17 mouse cellular contexts compared by ENCODE assay signal in the genomic region with DNA sequence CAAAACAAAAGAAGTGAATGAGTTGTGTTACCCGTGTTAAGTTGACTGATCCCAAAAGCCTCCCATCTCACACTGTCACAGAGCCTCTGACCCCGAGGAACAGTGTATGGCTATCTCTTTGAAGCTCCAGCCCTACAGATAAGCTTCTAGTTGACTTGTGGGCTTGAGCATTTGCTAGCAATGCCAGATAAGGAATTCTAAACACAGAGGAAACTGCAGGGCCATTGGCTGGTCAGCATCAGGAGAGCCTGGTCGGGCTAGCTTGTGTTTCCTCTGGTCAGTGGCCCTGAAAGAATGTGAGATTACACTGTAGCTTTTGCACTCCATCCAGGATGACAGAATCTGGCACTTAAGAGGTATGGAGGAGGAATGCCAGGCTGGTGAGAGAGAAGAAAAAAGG. TPM values are rescaled to one million over a fixed set of nuclear protein-coding genes. Genes with fewer than 3 reads are reported as not detected.
DNase-seq lines count a peak whose midpoint lies in the region; ATAC-seq and TF ChIP-seq lines count a peak whose summit lies in the region.
"Had no signal": no experiment of that assay in that cellular context is flagged by ENCODE, and none has a peak within 500 bp of the region (broad histone marks: within the 10 kb centered on the region; RNA-seq: fewer than 3 reads in every experiment).

No protein-coding gene starts in this region.

- H3K4me1 ChIP-seq in kidney, postnatal 0 days (replicated peaks; ENCODE audit: insufficient read depth, low read length): peaks cover 7% of the 10 kb centered on the region; the same call in 1 of the 2 replicates
- H3K4me1 ChIP-seq in heart, embryonic 14.5 days (ENCODE audit: control insufficient read depth in 2 of 2, insufficient read depth in 2 of 2, low read length in 2 of 2): peaks cover 10 to 25% of the 10 kb centered on the region in 2 experiments
- peaks cover 4% of the 10 kb centered on the region for H3K4me1 ChIP-seq in liver, embryonic 16.5 days (ENCODE audit: control insufficient read depth, low read depth, low read length)
- H3K4me1 ChIP-seq in hindbrain, embryonic 16.5 days (ENCODE audit: control insufficient read depth, insufficient read depth, low read depth, low read length): peaks cover 2% of the 10 kb centered on the region; the same call in 1 of the 2 replicates
- H3K4me1 ChIP-seq: embryonic facial prominence, embryonic 13.5 days; forebrain, embryonic 15.5 days; neural tube, embryonic 12.5 days had no signal

- no peaks in the 10 kb centered on the region for H3K9me3 ChIP-seq in kidney, postnatal 0 days (replicated peaks; ENCODE audit: low read length)
- no peaks in the 10 kb centered on the region for H3K9me3 ChIP-seq in heart, embryonic 14.5 days (ENCODE audit: control insufficient read depth, low read length)
- H3K9me3 ChIP-seq in liver, embryonic 16.5 days (replicated peaks; ENCODE audit: control insufficient read depth, low read length): no peaks in the 10 kb centered on the region
- no peaks in the 10 kb centered on the region for H3K9me3 ChIP-seq in hindbrain, embryonic 16.5 days (ENCODE audit: control insufficient read depth, low read length)
- H3K9me3 ChIP-seq: embryonic facial prominence, embryonic 13.5 days; forebrain, embryonic 15.5 days; midbrain, embryonic 13.5 days; neural tube, embryonic 12.5 days had no signal

- H3K36me3 ChIP-seq in kidney, postnatal 0 days (ENCODE audit: insufficient read depth, low read length): no peaks in the 10 kb centered on the region
- H3K36me3 ChIP-seq in heart, embryonic 14.5 days (ENCODE audit: control insufficient read depth, insufficient read depth, low read length): no peaks in the 10 kb centered on the region
- no peaks in the 10 kb centered on the region for H3K36me3 ChIP-seq in liver, embryonic 16.5 days (ENCODE audit: control insufficient read depth, insufficient read depth)
- no peaks in the 10 kb centered on the region for H3K36me3 ChIP-seq in hindbrain, embryonic 16.5 days (ENCODE audit: control insufficient read depth, insufficient read depth, low read length)
- H3K36me3 ChIP-seq: embryonic facial prominence, embryonic 13.5 days; forebrain, embryonic 15.5 days; midbrain, embryonic 13.5 days; neural tube, embryonic 12.5 days had no signal

- 23% methylated on average over 3 of the region's 3 CpGs for WGBS in kidney, postnatal 0 days
- WGBS in heart, embryonic 14.5 days: 0% methylated on average over 3 of the region's 3 CpGs
- WGBS in liver, embryonic 16.5 days (ENCODE audit: insufficient replicate concordance): 12% methylated on average over 3 of the region's 3 CpGs
- 45% methylated on average over 3 of the region's 3 CpGs for WGBS in hindbrain, embryonic 16.5 days

- no peak for ATAC-seq in kidney, postnatal 0 days (replicated peaks; ENCODE audit: low FRiP score, low read depth)
- 0 out of 2 replicates have a peak, but pooled peaks have one; percentile 43 for ATAC-seq in heart, embryonic 14.5 days (ENCODE audit: insufficient number of reproducible peaks, insufficient read depth, low FRiP score, low read depth)
- ATAC-seq in liver, embryonic 16.5 days (ENCODE audit: low read depth): peak; percentile 82
- ATAC-seq in hindbrain, embryonic 16.5 days: no peak
- ATAC-seq: forebrain, embryonic 15.5 days; hindbrain, postnatal 0 days; midbrain, embryonic 13.5 days had no signal

- H3K4me3 ChIP-seq in kidney, postnatal 0 days (replicated peaks; ENCODE audit: low read depth, low read length): no peak overlapping the region
- no peak overlapping the region for H3K4me3 ChIP-seq in heart, embryonic 14.5 days (ENCODE audit: control insufficient read depth in 1 of 2, insufficient read depth in 1 of 2, low read depth in 1 of 2, low read length in 2 of 2)
- no peak overlapping the region for H3K4me3 ChIP-seq in liver, embryonic 16.5 days (ENCODE audit: low read depth, low read length)
- H3K4me3 ChIP-seq in hindbrain, embryonic 16.5 days (ENCODE audit: low read length): no peak overlapping the region
- H3K4me3 ChIP-seq: embryonic facial prominence, embryonic 13.5 days; forebrain, embryonic 15.5 days; midbrain, embryonic 13.5 days; neural tube, embryonic 12.5 days had no signal

- H3K27me3 ChIP-seq in kidney, postnatal 0 days (ENCODE audit: insufficient read depth, low read length): no peaks in the 10 kb centered on the region
- H3K27me3 ChIP-seq in heart, embryonic 14.5 days (ENCODE audit: control insufficient read depth, insufficient read depth, low read length): no peaks in the 10 kb centered on the region
- H3K27me3 ChIP-seq in liver, embryonic 16.5 days (ENCODE audit: control insufficient read depth, insufficient read depth, low read depth, low read length): no peaks in the 10 kb centered on the region
- no peaks in the 10 kb centered on the region for H3K27me3 ChIP-seq in hindbrain, embryonic 16.5 days (replicated peaks; ENCODE audit: control insufficient read depth, insufficient read depth, low read length)
- H3K27me3 ChIP-seq: embryonic facial prominence, embryonic 13.5 days; forebrain, embryonic 15.5 days; neural tube, embryonic 12.5 days had no signal

- TF ChIP-seq CTCF in kidney, postnatal 0 days (IDR thresholded peaks at IDR 0.05; ENCODE audit: low read depth): no peak

- no peak overlapping the region for H3K27ac ChIP-seq in kidney, postnatal 0 days
- peak overlapping the region; percentile 60 to 63 for H3K27ac ChIP-seq in heart, embryonic 14.5 days (replicated peaks in 1 of 2; ENCODE audit: control insufficient read depth in 1 of 2, insufficient read depth in 1 of 2, low read depth in 2 of 2, low read length in 2 of 2)
- no peak overlapping the region for H3K27ac ChIP-seq in liver, embryonic 16.5 days (ENCODE audit: low read length)
- H3K27ac ChIP-seq in hindbrain, embryonic 16.5 days (ENCODE audit: low read depth, low read length): no peak overlapping the region
- H3K27ac ChIP-seq: embryonic facial prominence, embryonic 13.5 days; forebrain, embryonic 15.5 days; hindbrain, postnatal 0 days; midbrain, embryonic 13.5 days; neural tube, embryonic 12.5 days had no signal

- no peak overlapping the region for H3K4me2 ChIP-seq in kidney, postnatal 0 days (ENCODE audit: low read length)
- peak overlapping the region; percentile 36 for H3K4me2 ChIP-seq in heart, embryonic 14.5 days (ENCODE audit: low read length)
- H3K4me2 ChIP-seq in liver, embryonic 16.5 days (ENCODE audit: low read depth, low read length): no peak overlapping the region
- H3K4me2 ChIP-seq in hindbrain, embryonic 16.5 days (ENCODE audit: low read length): no peak overlapping the region
- H3K4me2 ChIP-seq: embryonic facial prominence, embryonic 13.5 days; forebrain, embryonic 15.5 days; midbrain, embryonic 13.5 days; neural tube, embryonic 12.5 days had no signal

- no peak overlapping the region for H3K9ac ChIP-seq in kidney, postnatal 0 days (ENCODE audit: low read depth, low read length)
- no peak overlapping the region for H3K9ac ChIP-seq in heart, embryonic 14.5 days (ENCODE audit: low read length)
- no peak overlapping the region for H3K9ac ChIP-seq in liver, embryonic 16.5 days (ENCODE audit: low read depth, low read length)
- H3K9ac ChIP-seq in hindbrain, embryonic 16.5 days (ENCODE audit: low read depth, low read length): no peak overlapping the region
- H3K9ac ChIP-seq: embryonic facial prominence, embryonic 13.5 days; forebrain, embryonic 15.5 days; midbrain, embryonic 13.5 days; neural tube, embryonic 12.5 days had no signal

- DNase-seq in kidney, postnatal 0 days (ENCODE audit: low spot score): peak; percentile 44
- no peak for DNase-seq in kidney, adult 9 months
- peak; percentile 9 for DNase-seq in NIH3T3 (ENCODE audit: low read depth)
- DNase-seq in T-cell, adult 2 months (ENCODE audit: low spot score): no peak
- DNase-seq: cerebellum, adult 18-20 months; gastrocnemius, postnatal 25 days; kidney, postnatal 25 days; right cerebral cortex, adult 18-20 months; thymus, postnatal 14 days had no signal

RNA-seq across cellular contexts. Expression of a gene that starts 36.4 kb away (rescaled TPM):
- polyA plus RNA-seq in kidney, postnatal 0 days (2015; fragmentation: Nextera tagmentation; extraction: Ambion mirVana): 41.6 and 45.5 TPM in 2 replicates
- polyA plus RNA-seq in heart, embryonic 14.5 days (2014; fragmentation: Nextera tagmentation; extraction: Ambion mirVana): 28.4 and 29.4 TPM in 2 replicates
- 17.6 and 18.6 TPM in 2 replicates for polyA plus RNA-seq in liver, embryonic 16.5 days (2015; fragmentation: Nextera tagmentation; extraction: Ambion mirVana)
- 29.4 and 34.3 TPM in 2 replicates for polyA plus RNA-seq in hindbrain, embryonic 16.5 days (2015; fragmentation: Nextera tagmentation; extraction: Ambion mirVana)

RNA-seq across cellular contexts. Expression of a gene that starts 36.5 kb away (rescaled TPM):
- 29.6 and 30.9 TPM in 2 replicates for polyA plus RNA-seq in kidney, postnatal 0 days (2015; fragmentation: Nextera tagmentation; extraction: Ambion mirVana)
- 12.7 and 13.2 TPM in 2 replicates for polyA plus RNA-seq in heart, embryonic 14.5 days (2014; fragmentation: Nextera tagmentation; extraction: Ambion mirVana)
- 2.0 and 2.6 TPM in 2 replicates for polyA plus RNA-seq in liver, embryonic 16.5 days (2015; fragmentation: Nextera tagmentation; extraction: Ambion mirVana)
- polyA plus RNA-seq in hindbrain, embryonic 16.5 days (2015; fragmentation: Nextera tagmentation; extraction: Ambion mirVana): 2.1 and 2.6 TPM in 2 replicates

Comparison
In these comparisons a context has a peak if more than half of its experiments do, and no peak if none do; other contexts are left out.
1. DNase-seq: peak in kidney, postnatal 0 days (single experiment) and NIH3T3 (single experiment); none in kidney, adult 9 months (single experiment) and T-cell, adult 2 months (single experiment).
2. ATAC-seq: peak in heart, embryonic 14.5 days (single experiment) and liver, embryonic 16.5 days (single experiment); none in kidney, postnatal 0 days (single experiment) and hindbrain, embryonic 16.5 days (single experiment).
3. H3K27ac ChIP-seq: peak in heart, embryonic 14.5 days (2 of 2); none in kidney, postnatal 0 days (single experiment), liver, embryonic 16.5 days (single experiment) and hindbrain, embryonic 16.5 days (single experiment).